Mouse (Mus musculus) subcutaneous adipose tissue, adult 2 months (tissue): ENCODE results near the gene 4932438H23Rik. TPM values are rescaled to one million over a fixed set of nuclear protein-coding genes. Genes with fewer than 3 reads are reported as not detected.

ENCODE experiments used
- polyA plus RNA-seq: library from polyadenylated mRNA; depleted of rRNA; stranded (reverse); fragments of >200 nt; gene quantifications from 2 replicates; pipeline ENCODE4 v1.2.3, GENCODE M21; 2012; ENCODE audit warnings: low replicate concordance; rRNA removed

The 4932438H23Rik gene
- polyA plus RNA-seq = 0.39 and 1.7 TPM in 2 replicates

GRCm38 (mm10) chr16:91095022-91095421 is at the start of gene 4932438H23Rik:
TSS of gene 4932438H23Rik (minus strand) at chr16:91095122.

GRCm38 (mm10) chr16:91044270-91045182 is 50.4 kb downstream of the 4932438H23Rik start, which contains the start of gene Paxbp1:
TSS of gene Paxbp1 (minus strand) at chr16:91044543.

GRCm38 (mm10) chr16:91011021-91011683 is 83.8 kb downstream of the 4932438H23Rik start, which contains the start of gene Synj1:
TSS of gene Synj1 (minus strand) at chr16:91011308.

Other genes starting within 250 kb of the 4932438H23Rik start
- gene Cfap298, start 160.0 kb downstream of the 4932438H23Rik start, polyA plus RNA-seq = 8.3 and 14.3 TPM in 2 replicates
- 25.3 and 30.1 TPM in 2 replicates for gene Synj1, start 83.8 kb downstream of the 4932438H23Rik start, polyA plus RNA-seq
- 19.1 and 31.0 TPM in 2 replicates for gene Paxbp1, start 50.6 kb downstream of the 4932438H23Rik start, polyA plus RNA-seq
- not detected in 2 replicates for gene Olig2, start 130.3 kb upstream of the 4932438H23Rik start, polyA plus RNA-seq
- 0.87 and 1.2 TPM in 2 replicates for gene Olig1, start 174.7 kb upstream of the 4932438H23Rik start, polyA plus RNA-seq